Mouse (Mus musculus) liver, adult 2 months (tissue): ENCODE data around the gene Map3k6.

Experiments used
- CTCF ChIP-seq: fragments of 200-500 bp; IDR thresholded peaks from 2 replicates; pipeline ENCODE4 v1.5.1; 2011; ENCODE audit warnings: low read depth, low read length, control low read depth
- POLR2A ChIP-seq: fragments of 200-500 bp; IDR thresholded peaks from 2 replicates; pipeline ENCODE4 v1.6.1; 2011; ENCODE audit warnings: low read length, control low read depth; ENCODE audit not compliant: insufficient read depth; ENCODE audit errors: extremely low read depth

DNA sequence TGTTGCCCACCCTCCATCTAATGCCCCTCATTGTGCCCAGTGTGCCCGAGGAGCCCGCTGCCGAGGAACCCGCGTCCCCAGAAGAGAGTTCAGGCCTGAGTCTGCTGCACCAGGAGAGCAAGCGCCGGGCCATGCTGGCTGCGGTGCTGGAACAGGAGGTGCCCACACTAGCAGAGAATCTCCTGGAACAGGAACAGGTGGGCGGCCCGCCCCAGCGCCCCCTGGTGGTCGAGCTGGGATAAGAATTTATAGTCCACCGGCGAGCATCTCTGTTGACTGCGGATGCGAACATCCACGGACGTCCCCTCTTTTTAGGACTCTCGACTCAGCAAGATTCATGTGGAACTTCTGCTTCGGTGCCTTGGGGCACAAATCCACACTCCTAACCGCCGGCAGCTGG, 10.0 kb downstream of the Map3k6 start:
- peak; percentile 82 for TF ChIP-seq CTCF
- TF ChIP-seq POLR2A = no peak
